Mouse (Mus musculus): ENCODE results near the gene Kcnmb2. TPM values are rescaled to one million over a fixed set of nuclear protein-coding genes. Genes with fewer than 3 reads are reported as not detected.

Kcnmb2 gene
- polyA plus RNA-seq, 1 experiment, result not detected

GRCm38 (mm10) chr3:31954213-31954612 is 51.9 kb downstream of the Kcnmb2 start:
- Histone ChIP-seq H3K79me2 (ENCODE audit: control insufficient read depth, insufficient read depth) (no peaks in the 10 kb centered on the region), H3K4me2 (ENCODE audit: low read depth) (no peak overlapping the region), H3K27me3 (ENCODE audit: control insufficient read depth, insufficient read depth, insufficient read length) (no peaks in the 10 kb centered on the region), H3ac (ENCODE audit: control insufficient read depth, insufficient read length) (no peak overlapping the region), H3K36me3 (ENCODE audit: control insufficient read depth, insufficient read depth) (no peaks in the 10 kb centered on the region), H3K4me3 (no peak overlapping the region)
- no peak for TF ChIP-seq USF1 (IDR thresholded peaks at IDR 0.05; ENCODE audit: low read depth)
- no peak for TF ChIP-seq TCF12 (IDR thresholded peaks at IDR 0.05; ENCODE audit: insufficient read depth, poor library complexity, severe bottlenecking)
- no peak for TF ChIP-seq MAX (IDR thresholded peaks at IDR 0.05; ENCODE audit: low read depth)
- no peak for TF ChIP-seq SRF (IDR thresholded peaks at IDR 0.05; ENCODE audit: control insufficient read depth, insufficient read length, low read depth)
- TF ChIP-seq CEBPB (IDR thresholded peaks at IDR 0.05; ENCODE audit: insufficient read depth, poor library complexity, severe bottlenecking), result no peak
- no peak for TF ChIP-seq POLR2AphosphoS2 (IDR thresholded peaks at IDR 0.05; ENCODE audit: insufficient read length, low read depth)
- no peak for TF ChIP-seq MYOD1 (IDR thresholded peaks at IDR 0.05; ENCODE audit: control insufficient read depth in 1 of 3, insufficient read length in 2 of 3, low read depth in 2 of 3)
- TF ChIP-seq REST (IDR thresholded peaks at IDR 0.05; ENCODE audit: insufficient read depth, insufficient read length), result no peak
- TF ChIP-seq TCF3 (IDR thresholded peaks at IDR 0.05; ENCODE audit: insufficient read length, low read depth), result no peak
- no peak for TF ChIP-seq E2F4 (IDR thresholded peaks at IDR 0.05; ENCODE audit: insufficient read depth)
- TF ChIP-seq POLR2A (IDR thresholded peaks at IDR 0.05; ENCODE audit: insufficient read length, low read depth), result no peak
- no peak for TF ChIP-seq MYOG (IDR thresholded peaks at IDR 0.05; ENCODE audit: control insufficient read depth in 1 of 3, insufficient read depth in 1 of 3, insufficient read length in 2 of 3, low read depth in 2 of 3)

GRCm38 (mm10) chr3:31955004-31955403 is 52.7 kb downstream of the Kcnmb2 start:
- H3K36me3 ChIP-seq (ENCODE audit: control insufficient read depth, insufficient read depth), result no peaks in the 10 kb centered on the region
- no peaks in the 10 kb centered on the region for H3K27me3 ChIP-seq (ENCODE audit: control insufficient read depth, insufficient read depth, insufficient read length)
- TF ChIP-seq USF1 (IDR thresholded peaks at IDR 0.05; ENCODE audit: low read depth) (no peak), POLR2A (IDR thresholded peaks at IDR 0.05; ENCODE audit: insufficient read length, low read depth) (no peak), SRF (IDR thresholded peaks at IDR 0.05; ENCODE audit: control insufficient read depth, insufficient read length, low read depth) (no peak), MAX (IDR thresholded peaks at IDR 0.05; ENCODE audit: low read depth) (no peak), MYOD1 (IDR thresholded peaks at IDR 0.05; ENCODE audit: control insufficient read depth in 1 of 3, insufficient read length in 2 of 3, low read depth in 2 of 3) (no peak), TCF12 (IDR thresholded peaks at IDR 0.05; ENCODE audit: insufficient read depth, poor library complexity, severe bottlenecking) (no peak), REST (IDR thresholded peaks at IDR 0.05; ENCODE audit: insufficient read depth, insufficient read length) (no peak), POLR2AphosphoS2 (IDR thresholded peaks at IDR 0.05; ENCODE audit: insufficient read length, low read depth) (no peak), E2F4 (IDR thresholded peaks at IDR 0.05; ENCODE audit: insufficient read depth) (no peak), TCF3 (IDR thresholded peaks at IDR 0.05; ENCODE audit: insufficient read length, low read depth) (no peak), CEBPB (IDR thresholded peaks at IDR 0.05; ENCODE audit: insufficient read depth, poor library complexity, severe bottlenecking) (no peak), MYOG (IDR thresholded peaks at IDR 0.05; ENCODE audit: control insufficient read depth in 1 of 3, insufficient read depth in 1 of 3, insufficient read length in 2 of 3, low read depth in 2 of 3) (no peak)
- H3ac ChIP-seq (ENCODE audit: control insufficient read depth, insufficient read length), result no peak overlapping the region
- H3K79me2 ChIP-seq (ENCODE audit: control insufficient read depth, insufficient read depth), result no peaks in the 10 kb centered on the region
- H3K4me2 ChIP-seq (ENCODE audit: low read depth), result no peak overlapping the region
- no peak overlapping the region for H3K4me3 ChIP-seq

GRCm38 (mm10) chr3:31959821-31960220 is 57.5 kb downstream of the Kcnmb2 start:
- H3K36me3 ChIP-seq (ENCODE audit: control insufficient read depth, insufficient read depth), result no peaks in the 10 kb centered on the region
- H3K4me3 ChIP-seq, result no peak overlapping the region
- no peak overlapping the region for H3K4me2 ChIP-seq (ENCODE audit: low read depth)
- no peaks in the 10 kb centered on the region for H3K79me2 ChIP-seq (ENCODE audit: control insufficient read depth, insufficient read depth)
- H3ac ChIP-seq (ENCODE audit: control insufficient read depth, insufficient read length), result no peak overlapping the region
- no peak for TF ChIP-seq REST (IDR thresholded peaks at IDR 0.05; ENCODE audit: insufficient read depth, insufficient read length)
- no peak for TF ChIP-seq USF1 (IDR thresholded peaks at IDR 0.05; ENCODE audit: low read depth)
- TF ChIP-seq E2F4 (IDR thresholded peaks at IDR 0.05; ENCODE audit: insufficient read depth), result no peak
- TF ChIP-seq MYOD1 (IDR thresholded peaks at IDR 0.05; ENCODE audit: control insufficient read depth in 1 of 3, insufficient read length in 2 of 3, low read depth in 2 of 3), result no peak
- no peak for TF ChIP-seq SRF (IDR thresholded peaks at IDR 0.05; ENCODE audit: control insufficient read depth, insufficient read length, low read depth)
- TF ChIP-seq MYOG (IDR thresholded peaks at IDR 0.05; ENCODE audit: control insufficient read depth in 1 of 3, insufficient read depth in 1 of 3, insufficient read length in 2 of 3, low read depth in 2 of 3), result no peak
- TF ChIP-seq CEBPB (IDR thresholded peaks at IDR 0.05; ENCODE audit: insufficient read depth, poor library complexity, severe bottlenecking), result no peak
- TF ChIP-seq TCF12 (IDR thresholded peaks at IDR 0.05; ENCODE audit: insufficient read depth, poor library complexity, severe bottlenecking), result no peak
- no peak for TF ChIP-seq MAX (IDR thresholded peaks at IDR 0.05; ENCODE audit: low read depth)
- no peak for TF ChIP-seq POLR2A (IDR thresholded peaks at IDR 0.05; ENCODE audit: insufficient read length, low read depth)
- no peak for TF ChIP-seq TCF3 (IDR thresholded peaks at IDR 0.05; ENCODE audit: insufficient read length, low read depth)
- TF ChIP-seq POLR2AphosphoS2 (IDR thresholded peaks at IDR 0.05; ENCODE audit: insufficient read length, low read depth), result no peak
- H3K27me3 ChIP-seq (ENCODE audit: control insufficient read depth, insufficient read depth, insufficient read length), result no peaks in the 10 kb centered on the region

- Histone ChIP-seq H3K36me3 (ENCODE audit: control insufficient read depth, insufficient read depth) (no peaks in the 10 kb centered on the region), H3ac (ENCODE audit: control insufficient read depth, insufficient read length) (no peak overlapping the region), H3K27me3 (ENCODE audit: control insufficient read depth, insufficient read depth, insufficient read length) (no peaks in the 10 kb centered on the region), H3K4me2 (ENCODE audit: low read depth) (no peak overlapping the region), H3K4me3 (no peak overlapping the region), H3K79me2 (ENCODE audit: control insufficient read depth, insufficient read depth) (no peaks in the 10 kb centered on the region)
- no peak for TF ChIP-seq USF1 (IDR thresholded peaks at IDR 0.05; ENCODE audit: low read depth)
- TF ChIP-seq TCF12 (IDR thresholded peaks at IDR 0.05; ENCODE audit: insufficient read depth, poor library complexity, severe bottlenecking), result no peak
- no peak for TF ChIP-seq REST (IDR thresholded peaks at IDR 0.05; ENCODE audit: insufficient read depth, insufficient read length)
- TF ChIP-seq POLR2AphosphoS2 (IDR thresholded peaks at IDR 0.05; ENCODE audit: insufficient read length, low read depth), result no peak
- no peak for TF ChIP-seq MAX (IDR thresholded peaks at IDR 0.05; ENCODE audit: low read depth)
- no peak for TF ChIP-seq POLR2A (IDR thresholded peaks at IDR 0.05; ENCODE audit: insufficient read length, low read depth)
- no peak for TF ChIP-seq E2F4 (IDR thresholded peaks at IDR 0.05; ENCODE audit: insufficient read depth)
- no peak for TF ChIP-seq MYOD1 (IDR thresholded peaks at IDR 0.05; ENCODE audit: control insufficient read depth in 1 of 3, insufficient read length in 2 of 3, low read depth in 2 of 3)
- no peak for TF ChIP-seq TCF3 (IDR thresholded peaks at IDR 0.05; ENCODE audit: insufficient read length, low read depth)
- TF ChIP-seq SRF (IDR thresholded peaks at IDR 0.05; ENCODE audit: control insufficient read depth, insufficient read length, low read depth), result no peak
- no peak for TF ChIP-seq MYOG (IDR thresholded peaks at IDR 0.05; ENCODE audit: control insufficient read depth in 1 of 3, insufficient read depth in 1 of 3, insufficient read length in 2 of 3, low read depth in 2 of 3)
- TF ChIP-seq CEBPB (IDR thresholded peaks at IDR 0.05; ENCODE audit: insufficient read depth, poor library complexity, severe bottlenecking), result no peak
Measured at GRCm38 (mm10) chr3:31961175-31961574, 58.9 kb downstream of the Kcnmb2 start.
